Mouse (Mus musculus) left cerebral cortex, postnatal 25 days (tissue): ENCODE data around the gene Zfp119b. TPM values are rescaled to one million over a fixed set of nuclear protein-coding genes. Genes with fewer than 3 reads are reported as not detected.
"Not testable (repeated sequence)": the region's sequence is repeated elsewhere in the genome, so short reads cannot be mapped to it uniquely, and the experiment has no call there.

Experiments used
- DNase-seq, 2 experiments: peaks; one replicate each; pipeline ENCODE4 v3.0.0; 2022; ENCODE audit warnings: low spot score in 2 of 2, mixed read lengths in 1 of 2
- intact Hi-C: fragments of 180-260 bp; cut with DNase I; formaldehyde crosslinking; loops from one replicate; pipeline ENCODE4 v1.15.1; 2025
- total RNA-seq, 2 experiments: library from RNA; stranded (reverse); gene quantifications; 2 replicates each; pipeline ENCODE4 v1.2.3; 2021

Zfp119b gene
- total RNA-seq, 2 experiments from 2014 or later, result 3.5 to 4.0 TPM

GRCm38 (mm10) chr17:55958918-55959728 is 9.8 kb upstream of the Zfp119b start, which contains the start of gene Yju2:
Gene Yju2, plus strand, starts transcription at chr17:55959099.
- intact Hi-C loops, result loop anchor here (5.0 kb wide), 2 partner anchors 118 to 257 kb away; partner anchors contain the start of genes Hdgfl2 and Ubxn6
- peak; percentile 96 to 98 for DNase-seq

- DNase-seq, result no peak
- intact Hi-C loops, result loop anchor here (5.0 kb wide), 2 partner anchors 119 to 256 kb away; partner anchors contain the start of genes Hdgfl2 and Ubxn6
Measured at GRCm38 (mm10) chr17:55958584-55958886, 9.2 kb upstream of the Zfp119b start.

GRCm38 (mm10) chr17:55957726-55958583 is 8.7 kb upstream of the Zfp119b start:
- DNase-seq, result no peak
- intact Hi-C loops, result loop anchor here (5.0 kb wide), 2 partner anchors 119 to 256 kb away; partner anchors contain the start of genes Hdgfl2 and Ubxn6

GRCm38 (mm10) chr17:55957168-55957567 is 7.9 kb upstream of the Zfp119b start:
- DNase-seq, result peak; percentile 62 to 71
- intact Hi-C loops, result loop anchor here (5.0 kb wide), 2 partner anchors 120 to 255 kb away; partner anchors contain the start of genes Hdgfl2 and Ubxn6

- intact Hi-C loops, result loop anchor here (5.0 kb wide), 2 partner anchors 121 to 254 kb away; partner anchors contain the start of genes Hdgfl2 and Ubxn6
- no peak for DNase-seq
Measured at GRCm38 (mm10) chr17:55956591-55956990, 7.3 kb upstream of the Zfp119b start.

DNA sequence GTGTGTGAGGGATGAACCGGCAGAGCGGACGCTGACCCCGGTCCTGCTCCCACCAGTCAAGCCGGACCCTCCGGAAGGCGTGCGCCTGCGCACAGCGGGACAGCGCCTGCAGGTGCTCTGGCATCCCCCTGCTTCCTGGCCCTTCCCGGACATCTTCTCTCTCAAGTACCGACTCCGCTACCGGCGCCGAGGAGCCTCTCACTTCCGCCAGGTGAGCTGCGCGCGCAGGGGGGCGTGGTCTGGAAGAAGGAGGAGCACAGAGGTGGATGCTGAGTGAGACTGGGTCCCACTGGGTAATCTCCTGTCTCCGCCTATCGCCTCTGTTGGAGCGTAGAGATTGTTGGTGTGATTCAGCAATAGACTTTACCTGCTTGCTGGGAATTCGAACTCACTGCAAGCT is 6.8 kb upstream of the Zfp119b start:
- intact Hi-C loops, result loop anchor here (5.0 kb wide), 2 partner anchors 121 to 254 kb away; partner anchors contain the start of genes Hdgfl2 and Ubxn6
- peak; percentile 80 to 87 for DNase-seq

GRCm38 (mm10) chr17:55954229-55954628 is 4.9 kb upstream of the Zfp119b start:
- intact Hi-C loops, result no loop called here
- DNase-seq, result no peak

DNA sequence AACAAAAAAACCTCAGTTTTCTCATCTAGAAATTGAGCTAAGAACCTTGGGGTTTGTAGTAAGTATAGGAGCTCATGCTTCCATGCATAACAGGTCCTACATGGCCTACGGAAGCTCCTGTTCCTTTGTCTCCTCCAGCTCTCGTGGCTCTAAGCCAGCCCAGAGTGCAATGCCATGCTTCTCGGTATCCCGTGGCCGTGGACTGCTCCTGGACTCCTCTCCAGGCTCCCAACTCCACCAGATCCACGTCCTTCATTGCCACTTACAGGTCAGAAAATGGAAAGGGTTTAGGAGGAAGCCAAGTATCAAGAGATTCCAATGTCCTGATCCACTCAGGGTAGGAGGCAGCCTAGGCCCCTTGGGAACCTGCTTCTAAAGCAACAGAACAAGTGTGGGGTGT is 4.5 kb upstream of the Zfp119b start:
- intact Hi-C loops, result no loop called here
- DNase-seq, result no peak

GRCm38 (mm10) chr17:55952447-55953027 is 3.2 kb upstream of the Zfp119b start, which contains the start of gene Ebi3:
Gene Ebi3, plus strand, starts transcription at chr17:55952640.
- no peak for DNase-seq
- intact Hi-C loops, result no loop called here

- intact Hi-C loops, result no loop called here
- no peak for DNase-seq
Measured at GRCm38 (mm10) chr17:55952041-55952440, 2.7 kb upstream of the Zfp119b start.

GRCm38 (mm10) chr17:55950601-55951000 is 1.3 kb upstream of the Zfp119b start:
- intact Hi-C loops, result no loop called here
- DNase-seq, result no peak

- intact Hi-C loops, result loop anchor here (5.0 kb wide), 1 partner anchor 56 kb away; the partner anchor contains the start of gene Zfp959
- no peak for DNase-seq
Measured at GRCm38 (mm10) chr17:55948647-55949046, 653 bp downstream of the Zfp119b start.

DNA sequence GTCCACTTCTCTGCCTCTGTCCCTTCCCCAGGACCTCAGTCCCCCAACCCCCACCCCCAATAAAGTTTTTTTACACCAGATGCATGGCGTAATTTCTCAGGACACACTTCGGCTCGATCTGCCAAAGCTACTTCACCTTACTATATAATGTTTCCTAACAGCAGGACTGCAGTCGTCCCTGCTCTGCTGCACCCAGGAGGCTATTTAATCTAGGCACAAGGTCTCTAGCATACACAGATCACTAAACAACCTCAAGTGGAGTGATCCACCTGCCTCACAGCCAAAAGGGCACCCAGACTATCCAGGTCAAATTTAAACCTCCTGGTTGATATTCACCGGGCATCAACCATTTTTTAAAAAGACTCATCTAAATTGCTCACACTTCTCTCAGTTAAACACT is 3.6 kb downstream of the Zfp119b start:
- intact Hi-C loops, result loop anchor here (5.0 kb wide), 1 partner anchor 53 kb away; the partner anchor contains the start of gene Zfp959
- DNase-seq, result no peak

GRCm38 (mm10) chr17:55944866-55945682 is 4.2 kb downstream of the Zfp119b start:
- intact Hi-C loops, result loop anchor here (5.0 kb wide), 1 partner anchor 53 kb away; the partner anchor contains the start of gene Zfp959
- DNase-seq, result peak; percentile 94 to 99

- intact Hi-C loops, DNase-seq: not testable (repeated sequence)
Measured at GRCm38 (mm10) chr17:55944387-55944865, 4.9 kb downstream of the Zfp119b start.

DNA sequence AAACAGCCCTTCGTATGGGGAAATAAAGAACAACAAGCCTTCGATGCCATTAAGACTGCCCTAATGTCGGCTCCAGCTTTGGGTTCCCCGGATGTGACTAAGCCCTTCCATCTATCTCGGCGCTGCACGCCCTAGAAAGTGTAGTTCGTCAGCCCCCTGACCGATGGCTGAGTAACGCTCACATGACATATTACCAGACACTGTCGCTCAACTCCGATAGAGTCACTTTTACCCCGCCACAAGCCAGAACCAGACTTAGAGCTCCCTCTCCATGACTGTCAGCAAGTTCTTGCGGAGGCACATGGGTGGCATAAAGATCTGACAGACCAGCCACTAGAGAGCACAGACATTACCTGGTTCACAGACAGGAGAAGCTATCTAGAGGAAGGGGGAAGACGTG is 16.1 kb downstream of the Zfp119b start:
- intact Hi-C loops, result loop anchor here (5.0 kb wide), 1 partner anchor 36 kb away; no protein-coding TSS in a partner anchor
- no peak for DNase-seq

GRCm38 (mm10) chr17:55932635-55933034 is 16.7 kb downstream of the Zfp119b start:
- intact Hi-C loops, result loop anchor here (5.0 kb wide), 1 partner anchor 35 kb away; no protein-coding TSS in a partner anchor
- DNase-seq, result no peak
